Mouse (Mus musculus) forebrain, embryonic 13.5 days (tissue): ENCODE measurements at regions not wholly inside any gene's neighbourhood (a gene's known extent, or its start where the extent isn't known, plus 50 kb on each side); places are given as distances from the start of the nearest gene placed in this dataset.

ENCODE experiments used
- ATAC-seq: fragments of 200-750 bp; cut with Nextera tagmentation; 2 replicates; pipeline ENCODE4 v1.8.0; 2017
- H3K27ac ChIP-seq: fragments of 300-500 bp; sonication (generic); 2 replicates; pipeline ENCODE4 v1.5.1; 2015; ENCODE audit warnings: inconsistent platforms, mild to moderate bottlenecking, moderate library complexity
- H3K27me3 ChIP-seq: fragments of 300-500 bp; sonication (generic); 2 replicates; pipeline ENCODE4 v1.6.1; 2015; ENCODE audit warnings: mild to moderate bottlenecking, inconsistent platforms
- H3K36me3 ChIP-seq: fragments of 300-500 bp; sonication (generic); 2 replicates; pipeline ENCODE4 v1.6.1; 2015; ENCODE audit warnings: mild to moderate bottlenecking, inconsistent platforms; ENCODE audit not compliant: poor library complexity, severe bottlenecking
- H3K4me1 ChIP-seq: fragments of 300-500 bp; sonication (generic); 2 replicates; pipeline ENCODE4 v1.6.1; 2015; ENCODE audit warnings: inconsistent platforms
- H3K4me2 ChIP-seq: fragments of 300-500 bp; sonication (generic); 2 replicates; pipeline ENCODE4 v1.6.1; 2015; ENCODE audit warnings: inconsistent platforms, mild to moderate bottlenecking, moderate library complexity
- H3K4me3 ChIP-seq: fragments of 300-500 bp; sonication (generic); 2 replicates; pipeline ENCODE4 v1.5.1; 2015; ENCODE audit warnings: mild to moderate bottlenecking, inconsistent platforms
- H3K9ac ChIP-seq: fragments of 300-500 bp; sonication (generic); 2 replicates; pipeline ENCODE4 v1.6.1; 2015; ENCODE audit warnings: mild to moderate bottlenecking, inconsistent platforms
- H3K9me3 ChIP-seq: fragments of 300-500 bp; sonication (generic); replicated peaks from 2 replicates; pipeline ENCODE4 v1.6.1; 2016; ENCODE audit warnings: inconsistent platforms
- WGBS: fragments of 180-500 bp; shearing (Covaris S2); methylation state at CpG from one replicate; pipeline ENCODE4 v1.1.7; 2015; 5-methylcytosine and 5-hydroxymethylcytosine counted together

DNA sequence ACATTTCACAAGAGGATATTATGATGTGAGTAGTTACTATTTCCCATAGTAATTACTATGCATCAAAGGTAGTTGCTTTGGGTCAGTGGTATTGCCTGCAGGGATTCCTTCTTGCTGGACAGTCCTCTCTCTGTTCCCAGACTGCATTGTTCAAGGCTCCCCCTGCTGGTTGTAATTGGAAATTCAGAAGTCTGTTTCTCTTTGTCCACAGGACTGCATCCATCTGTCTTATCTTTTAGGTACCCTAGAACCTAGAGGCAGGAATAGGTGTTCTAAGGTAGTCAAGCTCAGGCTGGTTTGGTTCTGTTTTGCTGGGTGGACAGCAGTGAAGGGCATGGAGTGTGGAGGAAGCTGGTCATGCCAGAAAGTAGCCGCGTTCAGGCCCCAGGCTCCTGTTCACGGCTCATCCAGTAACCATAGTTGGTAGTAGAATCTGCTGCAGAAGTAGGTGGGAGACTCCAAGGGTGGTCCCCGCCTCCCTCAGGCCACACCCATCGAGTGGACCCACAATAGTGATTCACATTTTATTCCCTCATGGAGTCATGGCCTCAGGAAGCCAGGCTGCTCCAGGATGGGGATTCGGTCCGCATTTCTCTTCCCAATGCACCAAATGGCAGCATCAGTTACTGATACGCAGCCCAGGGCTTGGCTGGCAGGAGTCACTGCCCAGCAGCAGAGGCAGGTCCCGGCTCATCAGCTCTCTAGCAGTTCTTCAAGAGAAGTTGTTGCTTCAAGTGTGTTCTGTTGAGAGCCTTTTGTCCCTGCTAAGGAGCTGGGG, 51.7 kb upstream of the Caprin1 start:
- Histone ChIP-seq H3K27me3 (no peaks in the 10 kb centered on the region), H3K4me3 (no peak overlapping the region), H3K9me3 (no peaks in the 10 kb centered on the region; the same call in 1 of the 2 replicates), H3K9ac (no peak overlapping the region), H3K27ac (no peak overlapping the region), H3K36me3 (no peaks in the 10 kb centered on the region), H3K4me2 (no peak overlapping the region), H3K4me1 (no peaks in the 10 kb centered on the region)
- 80% methylated on average over 9 of the region's 9 CpGs for WGBS
- ATAC-seq = peak; percentile 41; the same call in 1 of the 2 replicates

DNA sequence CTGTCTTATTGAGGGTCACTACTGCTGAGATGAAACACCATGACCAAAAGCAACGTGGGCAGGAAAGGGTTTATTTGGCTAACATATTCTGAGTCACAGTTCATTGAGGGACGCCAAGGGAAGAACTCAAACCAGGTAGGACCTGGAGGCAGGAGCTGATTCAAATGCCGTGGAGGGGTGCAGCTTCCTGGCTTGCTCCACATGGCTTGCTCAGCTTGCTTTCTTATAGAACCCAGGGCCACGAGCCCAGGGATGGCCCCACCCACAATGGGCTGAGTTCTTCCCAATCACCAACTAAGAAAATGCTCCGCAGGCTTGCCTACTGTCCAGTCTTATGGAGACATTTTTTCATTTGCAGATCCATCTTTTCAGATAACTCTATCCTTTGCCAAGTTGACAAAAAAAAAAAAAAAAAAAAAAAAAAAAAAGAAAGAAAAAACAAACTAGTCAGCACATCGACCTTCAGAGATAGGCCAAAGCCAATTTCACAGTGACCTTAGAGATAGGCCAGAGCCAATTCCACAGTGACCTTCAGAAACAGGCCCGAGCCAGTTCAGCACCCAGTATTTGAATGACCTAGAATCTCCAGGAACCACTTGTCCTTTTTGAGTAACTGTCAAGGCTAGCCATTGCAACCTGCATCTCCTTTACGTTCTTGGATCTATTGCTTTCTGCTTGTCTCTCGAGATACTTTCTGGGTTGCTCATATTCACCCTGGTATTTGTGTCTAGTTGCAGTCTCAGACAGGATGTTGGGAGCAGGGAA, 52.5 kb upstream of the Caprin1 start:
- no peak overlapping the region for H3K4me2 ChIP-seq
- H3K27me3 ChIP-seq = no peaks in the 10 kb centered on the region

DNA sequence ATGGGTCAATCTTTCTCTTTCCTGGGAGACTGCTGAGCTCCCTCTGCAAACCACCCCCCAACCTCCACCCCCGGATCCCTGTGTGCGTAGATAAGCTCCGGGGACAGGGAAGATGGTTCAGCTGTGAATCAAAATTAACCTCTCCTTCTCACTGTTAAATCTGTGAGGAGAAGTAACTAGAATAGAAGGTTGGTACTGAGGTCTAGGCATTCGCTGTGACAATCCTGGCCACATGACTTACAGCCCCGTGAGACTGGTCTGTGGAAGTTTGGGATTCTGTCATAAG, 53.0 kb upstream of the Caprin1 start:
- Histone ChIP-seq H3K27me3 (no peaks in the 10 kb centered on the region), H3K4me3 (no peak overlapping the region), H3K4me2 (no peak overlapping the region), H3K9me3 (no peaks in the 10 kb centered on the region; the same call in 1 of the 2 replicates), H3K27ac (no peak overlapping the region), H3K36me3 (no peaks in the 10 kb centered on the region), H3K9ac (no peak overlapping the region), H3K4me1 (no peaks in the 10 kb centered on the region)
- 94% methylated on average over 5 of the region's 5 CpGs for WGBS
- ATAC-seq = no peak

More for the DNA sequence above, 52.5 kb upstream of the Caprin1 start:
- H3K36me3 ChIP-seq = no peaks in the 10 kb centered on the region
- H3K4me1 ChIP-seq = no peaks in the 10 kb centered on the region
- no peak overlapping the region for H3K4me3 ChIP-seq
- ATAC-seq = no peak
- WGBS = 82% methylated on average over 9 of the region's 9 CpGs
- H3K27ac ChIP-seq = no peak overlapping the region
- H3K9ac ChIP-seq = no peak overlapping the region
- H3K9me3 ChIP-seq = no peaks in the 10 kb centered on the region; the same call in 1 of the 2 replicates

DNA sequence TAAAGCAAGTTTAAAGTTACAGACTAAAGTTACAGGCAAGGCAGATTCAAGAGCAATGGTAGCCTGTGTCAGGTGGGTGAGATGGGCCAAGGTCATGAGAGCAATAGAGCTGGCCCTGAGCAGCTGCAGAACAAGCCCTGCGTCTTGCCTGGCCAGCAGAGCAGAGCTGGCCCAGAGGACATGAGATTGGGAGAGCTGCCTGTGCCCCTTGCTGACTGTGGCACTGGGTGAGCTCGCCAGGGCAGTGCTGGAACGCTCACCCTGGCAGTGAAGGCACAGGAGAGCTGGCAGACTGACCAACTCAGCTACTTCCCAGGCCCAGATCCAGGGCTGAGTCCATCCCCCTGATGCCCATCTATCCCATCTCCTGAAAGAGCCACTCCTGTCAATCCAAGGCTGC, 53.7 kb upstream of the Caprin1 start:
- H3K4me1 ChIP-seq = no peaks in the 10 kb centered on the region
- no peaks in the 10 kb centered on the region for H3K27me3 ChIP-seq
- no peak overlapping the region for H3K4me3 ChIP-seq
- no peaks in the 10 kb centered on the region for H3K36me3 ChIP-seq
- no peak overlapping the region for H3K27ac ChIP-seq
- no peak overlapping the region for H3K4me2 ChIP-seq
- ATAC-seq = no peak
- H3K9ac ChIP-seq = no peak overlapping the region
- 80% methylated on average over 3 of the region's 3 CpGs for WGBS
- no peaks in the 10 kb centered on the region; the same call in 1 of the 2 replicates for H3K9me3 ChIP-seq

DNA sequence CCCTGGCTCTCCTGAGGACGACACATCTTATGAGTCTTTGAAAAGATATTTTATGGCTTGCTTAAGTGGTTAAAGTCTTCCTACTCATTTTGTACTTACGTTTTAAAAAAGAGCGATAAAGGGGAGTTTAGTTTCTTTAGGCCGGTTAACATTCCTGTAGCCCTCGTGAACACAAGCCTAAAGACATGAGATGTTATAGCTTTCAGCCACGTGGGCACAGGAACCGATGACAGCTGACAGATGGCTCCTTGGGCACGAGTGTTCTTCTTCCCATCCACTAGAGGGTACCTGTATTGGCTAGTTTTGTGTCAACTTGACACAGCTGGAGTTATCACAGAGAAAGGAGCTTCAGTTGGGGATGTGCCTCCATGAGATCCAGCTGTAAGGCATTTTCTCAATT, 63.8 kb upstream of the Caprin1 start:
- no peak overlapping the region for H3K4me3 ChIP-seq
- WGBS = 89% methylated on average over 8 of the region's 8 CpGs
- no peak overlapping the region for H3K9ac ChIP-seq

DNA sequence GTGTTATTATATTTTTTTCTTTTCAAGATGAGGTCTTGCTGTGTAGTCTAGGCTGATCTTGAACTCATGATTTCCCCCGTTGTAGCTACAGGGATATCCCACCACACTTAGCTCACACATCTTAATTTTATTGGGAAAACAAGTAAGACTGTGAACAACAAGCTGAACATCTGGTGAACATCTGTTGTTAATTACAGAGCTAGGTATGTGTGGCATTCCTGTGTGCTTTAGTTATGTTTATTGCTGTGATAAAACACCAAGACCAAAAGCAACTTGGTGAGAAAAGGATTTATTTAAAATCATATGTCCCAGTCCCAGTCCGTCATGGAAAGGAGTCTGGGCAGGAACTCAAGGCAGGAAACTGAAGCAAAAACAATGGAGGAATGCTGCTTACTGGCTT, 66.8 kb upstream of the Caprin1 start:
- Histone ChIP-seq H3K36me3 (no peaks in the 10 kb centered on the region), H3K9me3 (no peaks in the 10 kb centered on the region; the same call in 1 of the 2 replicates), H3K9ac (no peak overlapping the region), H3K27me3 (no peaks in the 10 kb centered on the region), H3K4me1 (no peaks in the 10 kb centered on the region), H3K27ac (no peak overlapping the region), H3K4me2 (no peak overlapping the region), H3K4me3 (no peak overlapping the region)
- 90% methylated on average over 2 of the region's 2 CpGs for WGBS
- no peak for ATAC-seq

More for the DNA sequence above, 63.8 kb upstream of the Caprin1 start:
- Histone ChIP-seq H3K27ac (no peak overlapping the region), H3K4me2 (no peak overlapping the region), H3K27me3 (no peaks in the 10 kb centered on the region), H3K9me3 (no peaks in the 10 kb centered on the region; the same call in 1 of the 2 replicates), H3K36me3 (no peaks in the 10 kb centered on the region), H3K4me1 (no peaks in the 10 kb centered on the region)
- no peak for ATAC-seq

DNA sequence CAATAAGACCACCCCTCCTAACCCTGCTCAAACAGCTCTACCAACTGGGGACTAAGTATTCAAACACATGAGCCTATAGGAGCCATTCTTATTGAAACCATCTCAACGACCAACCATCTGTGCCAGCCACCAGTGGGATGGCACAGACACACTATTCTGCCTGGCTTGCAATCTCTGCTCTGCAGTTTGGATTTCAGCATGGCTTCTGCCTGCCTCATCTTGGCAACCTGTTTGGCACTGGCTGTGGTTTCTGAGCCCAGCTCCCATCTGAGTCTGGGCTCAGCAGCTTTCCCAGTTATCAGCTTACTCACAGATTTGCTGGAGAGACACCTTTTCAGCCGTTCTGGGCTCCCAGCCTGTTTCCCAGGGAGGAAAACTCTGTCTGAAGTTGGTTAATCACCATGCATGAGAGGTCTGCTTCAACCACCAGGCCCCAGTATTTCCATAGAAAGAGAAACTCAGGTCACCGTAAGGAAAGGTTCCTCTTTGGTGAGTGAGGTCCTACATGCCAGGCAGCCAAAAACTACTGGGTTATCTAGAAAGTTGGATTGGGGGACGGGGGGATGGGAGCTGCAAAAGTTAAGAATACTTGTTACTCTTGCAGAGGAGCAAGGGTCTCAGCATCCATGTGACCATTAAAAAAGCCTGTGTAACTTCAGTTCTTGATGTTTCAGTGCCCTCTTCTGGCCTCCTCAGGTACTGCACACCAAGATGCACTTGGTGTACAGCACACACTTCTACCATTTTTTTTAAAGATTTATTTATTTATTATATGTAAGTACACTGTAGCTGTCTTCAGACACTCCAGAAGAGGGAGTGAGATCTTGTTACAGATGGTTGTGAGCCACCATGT, 68.1 kb upstream of the Caprin1 start:
- Histone ChIP-seq H3K9me3 (no peaks in the 10 kb centered on the region), H3K27me3 (no peaks in the 10 kb centered on the region), H3K4me1 (no peaks in the 10 kb centered on the region), H3K4me3 (no peak overlapping the region), H3K9ac (no peak overlapping the region), H3K4me2 (no peak overlapping the region), H3K27ac (no peak overlapping the region), H3K36me3 (no peaks in the 10 kb centered on the region)
- 76% methylated on average over 4 of the region's 4 CpGs for WGBS
- peak; percentile 88 for ATAC-seq

DNA sequence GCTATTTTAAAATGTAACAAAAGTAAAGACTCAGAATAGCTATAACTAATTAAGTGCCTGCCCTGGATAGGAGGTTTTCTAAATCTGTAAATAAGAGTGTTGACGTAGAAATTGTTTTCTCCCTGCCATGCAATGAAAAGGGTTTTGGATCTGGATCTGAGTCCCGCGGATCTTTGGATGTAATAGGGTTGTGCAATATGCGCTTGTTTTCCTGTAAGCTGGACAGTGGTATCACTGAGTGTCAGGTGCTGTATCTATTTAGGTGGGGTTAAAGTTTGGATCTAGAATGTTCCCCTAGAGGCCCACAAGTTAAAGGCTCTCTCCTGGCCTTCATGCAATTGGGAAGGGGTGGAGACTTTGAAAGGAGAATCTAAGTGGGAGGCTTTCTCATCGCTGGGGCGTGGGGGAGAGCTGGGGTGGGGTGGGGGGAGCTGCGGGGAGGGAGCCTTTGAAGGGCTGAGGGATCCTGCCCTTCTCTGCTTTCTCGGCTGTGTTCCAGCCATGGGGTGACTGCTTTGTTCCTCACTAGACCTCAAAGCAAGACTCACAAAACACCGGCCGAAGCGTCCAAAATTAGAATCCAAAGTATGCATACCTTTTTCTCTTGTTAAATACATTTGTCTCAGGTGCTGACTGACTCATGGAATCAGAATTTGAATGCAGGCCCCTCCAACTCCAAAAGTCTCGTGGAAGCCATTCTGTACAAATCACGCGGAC, 70.0 kb upstream of the Caprin1 start:
- Histone ChIP-seq H3K4me1 (peaks cover 9% of the 10 kb centered on the region; the same call in 1 of the 2 replicates), H3K27ac (no peak overlapping the region), H3K4me2 (no peak overlapping the region), H3K9ac (no peak overlapping the region), H3K36me3 (no peaks in the 10 kb centered on the region), H3K27me3 (no peaks in the 10 kb centered on the region), H3K4me3 (no peak overlapping the region), H3K9me3 (no peaks in the 10 kb centered on the region)
- 72% methylated on average over 14 of the region's 14 CpGs for WGBS
- no peak for ATAC-seq

DNA sequence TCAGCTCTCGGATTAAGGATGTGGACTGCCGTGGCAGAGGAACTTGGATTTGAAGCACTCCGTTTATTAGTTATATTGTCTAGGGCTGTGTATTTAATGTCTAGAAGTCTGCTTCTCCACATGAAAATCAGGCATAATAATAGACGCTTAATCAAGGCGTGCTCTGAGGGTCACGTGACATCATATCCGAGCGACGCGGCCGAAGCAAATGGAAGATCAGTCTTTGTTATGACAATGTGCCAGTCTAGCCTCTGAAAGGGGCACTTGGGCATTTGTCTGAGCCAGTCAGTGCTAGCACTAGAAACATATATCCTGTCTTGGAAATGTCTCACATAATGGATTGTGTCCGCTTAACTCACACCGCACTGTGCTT, 70.5 kb upstream of the Caprin1 start:
- 88% methylated on average over 13 of the region's 13 CpGs for WGBS
- Histone ChIP-seq H3K27ac (no peak overlapping the region), H3K4me1 (peaks cover 10% of the 10 kb centered on the region; the same call in 1 of the 2 replicates), H3K27me3 (no peaks in the 10 kb centered on the region), H3K4me2 (no peak overlapping the region), H3K9me3 (no peaks in the 10 kb centered on the region), H3K36me3 (no peaks in the 10 kb centered on the region), H3K4me3 (no peak overlapping the region), H3K9ac (no peak overlapping the region)
- no peak for ATAC-seq

DNA sequence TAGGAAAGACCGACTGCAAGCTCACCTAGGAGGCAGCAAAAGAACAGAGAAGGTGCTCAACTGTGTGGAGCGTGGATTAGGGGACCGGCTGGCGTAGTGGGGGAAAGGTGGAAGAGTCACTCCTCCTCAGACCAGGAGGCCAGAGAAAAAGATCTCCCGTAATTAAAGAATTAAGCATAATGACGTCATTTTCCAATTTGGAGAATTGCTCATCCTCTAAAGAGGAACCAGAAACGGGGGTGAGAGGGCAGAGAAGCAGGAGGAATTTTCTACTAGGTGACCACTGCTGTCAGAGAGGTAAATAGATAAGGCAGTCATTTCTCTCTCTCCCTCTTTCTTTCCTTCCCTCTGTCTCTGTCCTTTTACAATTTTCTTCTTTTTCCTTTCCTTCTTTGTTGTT, 71.2 kb upstream of the Caprin1 start:
- no peak overlapping the region for H3K27ac ChIP-seq
- no peak for ATAC-seq
- peaks cover 10% of the 10 kb centered on the region; the same call in 1 of the 2 replicates for H3K4me1 ChIP-seq
- WGBS = 65% methylated on average over 7 of the region's 7 CpGs
- H3K9ac ChIP-seq = no peak overlapping the region
- H3K27me3 ChIP-seq = no peaks in the 10 kb centered on the region
- H3K9me3 ChIP-seq = no peaks in the 10 kb centered on the region
- H3K4me2 ChIP-seq = no peak overlapping the region
- no peaks in the 10 kb centered on the region for H3K36me3 ChIP-seq
- no peak overlapping the region for H3K4me3 ChIP-seq

DNA sequence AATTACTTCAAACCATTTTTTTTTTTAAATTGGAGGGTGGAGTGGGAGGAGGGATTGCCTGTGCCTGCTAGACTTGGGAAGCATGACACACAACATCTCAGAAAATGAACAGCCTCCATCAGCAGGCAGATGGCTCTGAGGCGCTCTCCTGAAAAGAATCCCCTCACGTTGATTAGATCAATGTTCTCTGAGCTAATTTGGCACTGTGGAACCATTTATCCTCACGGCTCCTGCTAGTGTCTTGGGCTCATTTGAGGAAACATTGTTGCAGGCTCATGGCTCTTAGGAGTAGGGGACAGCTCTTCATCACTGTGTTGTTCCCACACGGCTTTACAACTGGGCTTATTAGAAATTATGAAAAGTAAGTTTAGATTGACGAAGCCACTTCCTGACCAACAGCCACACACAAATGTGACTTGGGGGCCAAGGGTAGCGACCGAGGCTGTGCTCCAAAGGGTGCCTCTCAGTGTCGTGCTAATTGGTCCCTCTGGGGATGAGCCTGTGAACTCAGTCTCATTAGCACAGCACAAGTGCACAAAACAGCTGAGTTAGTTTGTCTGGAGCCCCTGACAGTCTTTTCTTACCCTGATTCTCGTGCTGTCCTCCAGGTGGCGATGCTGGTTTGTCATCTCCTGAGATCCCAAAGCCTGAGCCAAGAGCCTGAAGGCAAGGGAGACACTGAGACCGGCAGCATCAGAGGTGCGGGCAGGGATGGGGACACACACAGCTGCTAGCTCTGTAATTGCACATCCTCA, 74.2 kb upstream of the Caprin1 start:
- Histone ChIP-seq H3K4me1 (peaks cover 10% of the 10 kb centered on the region; the same call in 1 of the 2 replicates), H3K4me3 (no peak overlapping the region), H3K27ac (no peak overlapping the region), H3K9ac (no peak overlapping the region), H3K36me3 (no peaks in the 10 kb centered on the region), H3K9me3 (no peaks in the 10 kb centered on the region), H3K27me3 (no peaks in the 10 kb centered on the region), H3K4me2 (peak overlapping the region; percentile 22)
- peak; percentile 90 for ATAC-seq
- WGBS = 10% methylated on average over 12 of the region's 12 CpGs
